In genomic region chr7:136850339-136850738, GRCm38 (mm10) we compare ENCODE assay signal across 17 mouse cellular contexts. TPM values are rescaled to one million over a fixed set of nuclear protein-coding genes. Genes with fewer than 3 reads are reported as not detected.
A peak's percentile ranks its signal among the peaks of the same experiment; 100 is the strongest.
DNase-seq lines count a peak whose midpoint lies in the region; ATAC-seq and TF ChIP-seq lines count a peak whose summit lies in the region.
"Had no signal": no experiment of that assay in that cellular context is flagged by ENCODE, and none has a peak within 500 bp of the region (broad histone marks: within the 10 kb centered on the region; RNA-seq: fewer than 3 reads in every experiment).

No protein-coding gene starts in this region.

- no peaks in the 10 kb centered on the region for H3K9me3 ChIP-seq in embryonic facial prominence, embryonic 14.5 days (ENCODE audit: control insufficient read depth, low read length)
- no peaks in the 10 kb centered on the region for H3K9me3 ChIP-seq in embryonic facial prominence, embryonic 10.5 days
- no peaks in the 10 kb centered on the region for H3K9me3 ChIP-seq in lung, embryonic 14.5 days (ENCODE audit: low read depth, low read length)
- H3K9me3 ChIP-seq: midbrain, embryonic 10.5 days; neural tube, embryonic 15.5 days had no signal

- intact Hi-C loops in heart, postnatal 10 days (cut with DNase I), result loop anchor here (5.0 kb wide), 1 partner anchor 467 kb away; no protein-coding TSS in a partner anchor

- no peak overlapping the region for H3K27ac ChIP-seq in embryonic facial prominence, embryonic 14.5 days (replicated peaks; ENCODE audit: low read depth, low read length)
- H3K27ac ChIP-seq in embryonic facial prominence, embryonic 10.5 days (replicated peaks), result no peak overlapping the region
- H3K27ac ChIP-seq in lung, embryonic 14.5 days (ENCODE audit: low read depth), result no peak overlapping the region
- H3K27ac ChIP-seq: midbrain, embryonic 10.5 days; neural tube, embryonic 15.5 days had no signal

- no peak overlapping the region for H3K4me3 ChIP-seq in embryonic facial prominence, embryonic 14.5 days (ENCODE audit: low read depth, low read length)
- H3K4me3 ChIP-seq in embryonic facial prominence, embryonic 10.5 days, result no peak overlapping the region
- H3K4me3 ChIP-seq in lung, embryonic 14.5 days (ENCODE audit: low read depth, low read length), result no peak overlapping the region
- H3K4me3 ChIP-seq in lung, adult 2 months (replicated peaks; ENCODE audit: extremely low read depth, low read depth, low read length), result no peak overlapping the region
- H3K4me3 ChIP-seq: midbrain, embryonic 10.5 days; neural tube, embryonic 15.5 days had no signal

- H3K27me3 ChIP-seq in embryonic facial prominence, embryonic 14.5 days (replicated peaks; ENCODE audit: control insufficient read depth, insufficient read depth, low read length), result no peaks in the 10 kb centered on the region
- H3K27me3 ChIP-seq in embryonic facial prominence, embryonic 10.5 days (replicated peaks; ENCODE audit: low read depth, poor library complexity, severe bottlenecking), result 0 out of 2 replicates have a peak, but pooled peaks cover 14% of the 10 kb centered on the region
- H3K27me3 ChIP-seq in lung, embryonic 14.5 days (ENCODE audit: insufficient read depth, low read length), result no peaks in the 10 kb centered on the region
- H3K27me3 ChIP-seq: neural tube, embryonic 15.5 days had no signal

- H3K36me3 ChIP-seq in embryonic facial prominence, embryonic 14.5 days (ENCODE audit: control insufficient read depth, insufficient read depth, low read length), result no peaks in the 10 kb centered on the region
- H3K36me3 ChIP-seq in embryonic facial prominence, embryonic 10.5 days (replicated peaks), result no peaks in the 10 kb centered on the region
- no peaks in the 10 kb centered on the region for H3K36me3 ChIP-seq in lung, embryonic 14.5 days (ENCODE audit: insufficient read depth)
- H3K36me3 ChIP-seq: midbrain, embryonic 10.5 days; neural tube, embryonic 15.5 days had no signal

- whole genome bisulfite sequencing in embryonic facial prominence, embryonic 14.5 days, result 51% methylated on average over 5 of the region's 5 CpGs
- 71% methylated on average over 5 of the region's 5 CpGs for WGBS in embryonic facial prominence, embryonic 10.5 days
- 31% methylated on average over 5 of the region's 5 CpGs for WGBS in lung, embryonic 14.5 days
- WGBS in lung, adult 2 months, result 33% methylated on average over 5 of the region's 5 CpGs

- DNase-seq in embryonic facial prominence, embryonic 14.5 days (ENCODE audit: low spot score), result peak; percentile 23
- DNase-seq in embryonic facial prominence, embryonic 10.5 days (ENCODE audit: low spot score), result no peak
- peak; percentile 38 for DNase-seq in lung, embryonic 14.5 days
- DNase-seq in lung, adult 2 months, result no peak
- peak; percentile 60 to 62 for DNase-seq in heart, postnatal 10 days
- DNase-seq in lung, postnatal 36 days, result peak; percentile 14
- no peak for DNase-seq in kidney, postnatal 25 days
- DNase-seq: adrenal gland, postnatal 14 days; cerebellum, adult 9-11 months; forebrain, postnatal 0 days; kidney, adult 8-10 months; liver; thymus, postnatal 25 days had no signal

- no peak for ATAC-seq in embryonic facial prominence, embryonic 14.5 days (ENCODE audit: low read depth)
- ATAC-seq in lung, embryonic 14.5 days (ENCODE audit: insufficient read depth), result no peak
- ATAC-seq in erythroblast, adult 5-6 weeks (replicated peaks; ENCODE audit: low FRiP score, poor library complexity, severe bottlenecking), result no peak
- ATAC-seq: forebrain, postnatal 0 days; hindbrain, embryonic 16.5 days had no signal

- peaks cover 8% of the 10 kb centered on the region for H3K4me1 ChIP-seq in embryonic facial prominence, embryonic 14.5 days (ENCODE audit: control insufficient read depth, insufficient read depth, low read length)
- peaks cover 25% of the 10 kb centered on the region for H3K4me1 ChIP-seq in embryonic facial prominence, embryonic 10.5 days
- peaks cover 7% of the 10 kb centered on the region for H3K4me1 ChIP-seq in lung, embryonic 14.5 days (ENCODE audit: insufficient read depth)
- H3K4me1 ChIP-seq in lung, adult 2 months (ENCODE audit: control insufficient read depth, insufficient read depth, low read length), result peaks cover 6% of the 10 kb centered on the region; the same call in 1 of the 2 replicates

- H3K9ac ChIP-seq in embryonic facial prominence, embryonic 14.5 days (ENCODE audit: low read depth, low read length), result no peak overlapping the region
- no peak overlapping the region for H3K9ac ChIP-seq in lung, embryonic 14.5 days
- H3K9ac ChIP-seq: forebrain, postnatal 0 days; neural tube, embryonic 15.5 days had no signal

- TF ChIP-seq POLR2A in lung, adult 2 months (IDR thresholded peaks at IDR 0.05; ENCODE audit: borderline replicate concordance, extremely low read depth, low read depth, low read length), result no peak

- H3K4me2 ChIP-seq in embryonic facial prominence, embryonic 14.5 days (ENCODE audit: low read depth, low read length), result no peak overlapping the region
- no peak overlapping the region for H3K4me2 ChIP-seq in lung, embryonic 14.5 days
- H3K4me2 ChIP-seq: neural tube, embryonic 15.5 days had no signal

- no peak for TF ChIP-seq CTCF in lung, embryonic 14.5 days (IDR thresholded peaks at IDR 0.05; ENCODE audit: low read depth)
- TF ChIP-seq CTCF in lung, adult 2 months (IDR thresholded peaks at IDR 0.05; ENCODE audit: insufficient read depth, low read length), result no peak

RNA-seq across cellular contexts. Expression of gene Mgmt, which starts 44.1 kb away (rescaled TPM):
- polyA plus RNA-seq in embryonic facial prominence, embryonic 14.5 days (2014; fragmentation: Nextera tagmentation; extraction: Ambion mirVana), result 6.5 and 6.7 TPM in 2 replicates
- 5.4 and 5.8 TPM in 2 replicates for polyA plus RNA-seq in embryonic facial prominence, embryonic 10.5 days (2016; fragmentation: Nextera tagmentation; extraction: Ambion mirVana)
- 5.2 and 5.4 TPM in 2 replicates for polyA plus RNA-seq in lung, embryonic 14.5 days (2014; fragmentation: Nextera tagmentation; extraction: Ambion mirVana)
- polyA plus RNA-seq in lung, adult 2 months (2012; rRNA removed), result 1.7 and 1.8 TPM in 2 replicates
- 1 to 10 TPM; 5.2 to 5.4 TPM for total RNA-seq in heart, postnatal 10 days (2021)
- not detected in 2 replicates for total RNA-seq in erythroblast, adult 5-6 weeks (2015; ENCODE audit: low replicate concordance)
- 0.28 and 0.43 TPM in 2 replicates for total RNA-seq in erythroblast, adult 5-6 weeks (2017; ENCODE audit: low replicate concordance)

Comparison
In these comparisons a context has a peak if more than half of its experiments do, and no peak if none do; other contexts are left out.
1. DNase-seq: peak in embryonic facial prominence, embryonic 14.5 days (single experiment), lung, embryonic 14.5 days (single experiment), heart, postnatal 10 days (2 of 2) and lung, postnatal 36 days (single experiment); none in embryonic facial prominence, embryonic 10.5 days (single experiment), lung, adult 2 months (single experiment) and kidney, postnatal 25 days (0 of 2).